Mouse (Mus musculus) heart, adult 8-10 months (tissue): Measurements from ENCODE around the gene Shc4. TPM values are rescaled to one million over a fixed set of nuclear protein-coding genes. Genes with fewer than 3 reads are reported as not detected.
A peak's percentile ranks its signal among the peaks of the same experiment; 100 is the strongest.

ENCODE experiments used
- DNase-seq: peaks from one replicate; pipeline ENCODE4 v3.0.0; 2022; ENCODE audit warnings: low spot score
- total RNA-seq, 4 experiments: library from RNA; stranded (reverse); gene quantifications; 2 replicates each; pipeline ENCODE4 v1.2.4; 2022

The Shc4 gene
- total RNA-seq, 4 experiments from 2014 or later: 0.82 to 0.97 (median 0.91) TPM

DNA sequence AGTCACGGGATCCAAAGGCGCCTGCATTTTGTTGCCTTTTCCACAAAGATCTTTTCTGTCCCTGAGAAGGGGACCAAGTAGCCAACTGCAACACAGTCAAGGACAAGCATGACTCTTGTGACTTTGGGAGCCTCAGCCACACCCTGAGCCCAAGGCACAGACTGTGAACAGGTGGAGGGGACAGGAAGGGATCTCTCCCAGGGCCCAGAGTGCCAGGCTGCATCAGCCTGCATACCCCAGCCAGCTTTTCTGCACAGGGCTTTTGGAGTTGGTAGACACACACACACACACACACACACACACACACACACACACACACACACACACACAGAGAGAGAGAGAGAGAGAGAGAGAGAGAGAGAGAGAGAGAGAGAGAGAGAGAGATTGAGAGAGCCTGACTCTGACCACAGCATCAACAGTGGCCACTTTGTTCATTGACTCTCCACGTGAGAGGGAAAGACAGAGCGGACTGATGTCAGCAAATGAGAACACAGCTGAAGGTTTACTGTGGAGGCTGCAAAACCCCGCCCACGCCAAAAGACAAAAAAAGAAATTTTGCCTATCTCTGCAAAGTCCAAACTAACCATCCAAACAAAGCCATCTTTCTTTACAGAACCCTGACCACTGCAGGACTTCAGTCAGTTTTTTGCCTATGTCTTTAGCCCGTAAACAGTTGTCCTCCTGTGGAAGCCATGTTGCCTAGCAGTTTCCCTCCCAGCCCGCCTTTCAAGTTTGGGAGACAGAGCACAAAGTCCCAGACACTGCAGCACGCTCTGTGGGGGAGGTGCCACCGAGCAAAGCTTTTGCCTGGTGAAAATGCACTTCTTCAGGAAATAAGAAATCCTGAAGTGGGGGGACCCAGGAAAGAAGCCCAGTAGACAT is 39.1 kb downstream of the Shc4 start:
- DNase-seq: no peak

DNA sequence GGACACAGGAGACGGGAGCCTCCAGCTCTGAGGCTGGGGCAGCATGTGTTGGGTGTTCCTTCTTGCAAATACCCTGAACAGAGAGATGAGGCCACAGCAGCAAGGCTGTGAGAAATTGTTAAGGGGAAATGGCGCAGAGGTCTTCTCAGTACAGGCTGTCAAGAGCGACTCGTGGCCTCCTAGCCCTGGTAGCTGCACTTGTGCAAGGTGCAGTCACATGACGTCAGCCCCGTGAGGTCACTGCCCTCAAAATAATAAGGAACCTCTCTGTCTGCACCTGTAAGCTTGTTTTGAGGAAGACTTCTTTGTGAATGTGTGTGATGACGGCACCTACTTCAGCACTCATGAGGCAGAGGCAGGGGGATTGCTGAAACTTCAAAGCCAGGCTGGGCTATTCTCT is 40.1 kb downstream of the Shc4 start:
- no peak for DNase-seq

DNA sequence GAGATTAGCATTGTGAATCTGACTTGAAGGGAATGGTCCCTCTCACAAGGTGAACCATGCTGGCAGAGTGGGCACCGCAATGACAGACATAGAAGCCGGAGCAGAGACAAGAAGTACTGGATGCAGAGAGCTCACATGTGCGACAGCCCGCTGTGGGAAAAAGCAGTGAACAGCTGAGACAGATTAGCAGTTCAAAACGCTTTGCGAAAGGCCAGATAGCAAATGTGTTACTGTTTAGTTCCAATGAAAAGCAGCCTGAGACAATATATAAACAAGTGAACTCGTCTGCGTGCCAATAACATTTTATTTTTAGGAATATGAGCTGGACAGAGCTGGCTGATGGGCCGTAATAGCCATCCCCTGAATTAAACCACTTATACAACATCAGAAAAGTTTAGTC is 42.1 kb downstream of the Shc4 start:
- DNase-seq: no peak

DNA sequence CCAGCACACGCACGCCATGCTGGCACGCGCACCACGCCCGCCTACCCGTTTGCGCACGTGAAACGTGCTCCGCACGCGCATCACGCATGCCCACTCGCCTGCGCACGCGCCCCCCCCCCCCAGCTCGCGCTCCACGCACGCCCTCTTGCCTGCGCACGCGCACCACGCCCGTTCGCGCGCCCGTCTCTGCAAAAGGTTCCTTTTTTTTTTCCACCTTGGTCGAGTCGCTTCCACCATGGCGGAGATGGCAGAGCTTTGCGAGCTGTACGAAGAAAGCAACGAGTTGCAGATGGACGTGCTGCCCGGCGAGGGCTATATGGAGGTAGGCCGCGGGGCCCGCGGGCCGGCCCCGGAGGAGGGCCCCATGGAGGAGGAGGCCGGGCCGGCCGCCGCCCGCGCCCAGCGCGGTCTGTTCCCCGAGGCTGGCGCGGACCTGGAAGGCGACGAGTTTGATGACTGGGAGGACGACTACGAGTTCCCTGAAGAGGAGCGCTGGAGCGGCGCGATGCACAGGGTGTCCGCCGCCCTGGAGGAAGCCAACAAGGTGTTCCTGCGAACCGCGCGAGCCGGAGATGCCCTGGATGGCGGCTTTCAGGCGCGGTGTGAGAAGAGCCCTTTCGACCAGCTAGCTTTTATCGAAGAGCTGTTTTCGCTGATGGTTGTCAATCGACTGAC is 50.9 kb downstream of the Shc4 start, which contains the start of gene Eid1:
Gene Eid1, plus strand, starts transcription at position 139 of the 675 bp plus-strand sequence.
- DNase-seq: peak; percentile 64

DNA sequence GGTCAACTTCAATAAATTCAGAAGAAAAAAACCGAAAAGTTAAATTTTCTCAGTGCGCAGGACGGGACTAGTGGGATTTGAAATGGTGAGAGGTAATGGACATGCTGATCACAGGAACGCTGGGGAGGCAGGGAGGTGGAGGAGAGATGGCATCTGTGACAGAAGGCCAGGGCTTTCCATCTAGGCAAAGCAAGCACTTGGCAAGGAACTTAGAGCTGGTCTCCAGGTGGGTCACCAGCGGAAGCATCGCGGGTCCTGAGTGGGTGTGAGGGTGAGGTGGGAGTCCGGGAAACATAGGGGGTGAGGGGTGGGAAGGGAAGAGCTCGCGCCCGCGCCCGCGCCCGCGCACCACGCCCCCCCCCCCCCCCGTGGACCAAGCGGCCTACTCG is 51.4 kb downstream of the Shc4 start:
- no peak for DNase-seq

DNA sequence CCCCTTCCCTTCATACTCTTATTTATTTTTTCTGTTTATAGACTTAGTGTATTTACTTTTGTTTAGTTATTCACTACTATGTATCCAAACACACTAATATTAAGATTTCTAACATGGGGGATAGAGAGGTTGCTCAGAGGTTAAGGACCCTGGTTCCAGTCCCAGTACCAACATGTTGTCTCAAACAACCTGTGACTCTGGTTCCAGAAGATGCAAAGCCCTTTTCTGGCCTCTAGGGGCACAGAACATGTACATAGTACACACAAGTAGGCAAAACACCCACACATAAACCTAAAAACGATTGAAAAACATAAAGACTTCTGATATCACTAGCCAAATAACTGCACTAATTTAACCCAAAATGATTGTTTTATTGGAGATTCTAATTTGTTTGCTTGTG is 53.1 kb downstream of the Shc4 start:
- DNase-seq: no peak

DNA sequence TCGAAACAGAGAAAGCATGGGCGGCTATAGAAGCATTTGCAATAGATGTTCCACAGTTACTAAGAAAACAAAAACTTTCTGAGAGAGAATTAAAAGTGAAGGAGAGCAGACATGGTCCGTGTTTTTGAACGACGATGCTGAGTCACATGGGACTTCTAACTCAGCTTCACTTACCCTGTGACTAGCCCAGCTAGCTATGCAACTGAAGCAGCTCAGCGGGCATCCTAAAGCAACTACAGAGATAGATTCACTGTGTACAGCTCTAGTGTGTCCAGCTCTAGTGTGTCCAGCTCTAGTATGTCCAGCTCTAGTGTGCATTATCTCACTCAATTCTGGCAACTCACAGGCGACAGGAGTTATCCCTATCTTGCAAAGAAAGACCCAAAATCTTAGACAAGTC is 56.2 kb downstream of the Shc4 start:
- no peak for DNase-seq

DNA sequence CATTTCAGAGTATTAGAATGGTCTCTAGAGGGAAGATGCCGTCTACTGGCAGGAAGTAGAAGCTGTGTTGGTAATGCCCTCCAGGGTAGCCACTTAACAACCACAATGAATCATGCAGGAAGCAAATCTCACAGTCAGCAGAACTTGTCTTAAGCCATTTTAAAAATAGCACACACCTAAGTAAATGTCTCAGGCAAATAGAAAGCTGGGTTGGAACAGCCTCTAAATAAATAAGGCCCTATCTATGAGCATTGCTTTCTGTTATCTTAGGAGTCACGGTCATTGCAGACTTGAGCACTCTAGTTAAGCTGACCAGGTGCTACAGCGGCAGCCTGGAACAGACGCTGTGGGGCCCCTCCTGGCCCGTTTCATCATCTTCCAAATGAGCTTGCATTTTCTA is 56.8 kb downstream of the Shc4 start:
- no peak for DNase-seq

DNA sequence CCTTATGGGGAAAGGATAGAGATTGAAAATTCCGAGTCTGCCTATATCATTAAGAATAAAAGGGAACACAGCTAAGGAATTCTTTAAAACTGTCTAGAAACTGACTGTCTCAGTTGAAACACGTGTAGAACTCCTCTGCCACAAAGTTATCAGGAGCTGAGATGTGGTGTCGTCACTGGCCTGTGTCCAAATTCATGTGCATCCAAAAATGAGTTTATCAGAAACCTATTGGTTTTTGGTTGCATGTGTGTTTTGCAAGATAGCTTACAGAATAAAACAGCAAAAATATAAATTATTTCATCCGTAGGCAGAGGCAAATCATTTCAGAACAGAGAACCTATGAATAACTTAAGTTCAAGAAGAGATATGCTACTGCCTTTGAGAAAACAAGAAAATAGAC is 57.3 kb downstream of the Shc4 start:
- no peak for DNase-seq

DNA sequence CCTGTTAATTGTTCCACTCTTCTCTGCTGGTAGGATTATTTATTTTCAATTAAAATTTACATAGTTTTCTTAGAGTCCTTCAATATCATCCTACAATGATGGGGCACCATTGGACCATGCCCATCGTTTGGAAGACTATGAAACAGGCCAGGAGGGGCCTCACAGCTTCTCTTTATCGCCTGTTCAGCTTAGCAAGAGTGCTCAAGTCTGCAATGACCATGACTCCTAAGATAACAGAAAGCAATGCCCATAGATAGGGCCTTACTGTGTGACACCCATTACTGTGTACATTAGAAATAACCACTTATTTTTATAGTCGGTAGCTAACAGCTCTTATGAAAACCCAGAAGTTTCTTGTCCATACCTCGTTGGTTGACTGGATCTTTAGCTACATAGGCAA is 58.0 kb downstream of the Shc4 start:
- DNase-seq: no peak

DNA sequence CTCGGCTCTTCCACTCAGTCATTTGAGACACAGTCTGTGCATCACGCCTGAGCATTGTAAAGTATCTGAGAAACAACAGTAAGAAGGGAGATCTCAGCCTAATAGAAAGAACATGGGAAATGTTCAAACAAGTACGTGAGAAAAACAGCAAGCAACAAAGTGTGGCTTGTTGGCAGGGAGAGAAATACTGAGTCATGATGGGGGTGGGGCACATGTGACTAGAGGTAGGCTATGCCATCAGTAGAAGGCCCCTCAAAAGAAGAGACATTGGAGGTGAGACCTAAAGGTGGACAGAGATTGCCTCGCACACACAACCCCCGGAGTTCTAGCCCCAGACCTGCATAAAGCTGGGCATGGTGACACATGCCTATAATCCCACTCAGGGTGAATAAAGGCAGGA is 58.7 kb downstream of the Shc4 start:
- no peak for DNase-seq

DNA sequence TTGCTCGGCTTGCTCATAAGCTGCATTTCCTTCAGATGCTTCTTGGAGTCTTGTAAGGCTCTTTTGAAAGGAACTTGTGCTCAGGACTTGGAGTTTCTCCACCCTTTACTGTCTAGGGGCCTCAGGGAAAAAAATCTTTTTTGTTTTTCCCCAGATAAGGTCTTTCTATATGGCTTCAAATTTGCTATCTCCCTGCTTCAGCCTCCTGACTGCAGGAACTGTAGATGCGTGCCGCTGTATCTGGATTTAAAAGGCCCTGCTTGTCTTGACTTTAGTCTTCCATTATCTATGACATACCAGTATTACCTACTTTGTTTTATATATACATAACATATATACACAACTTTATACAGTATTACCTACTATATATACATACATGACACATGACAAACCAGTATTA is 61.4 kb downstream of the Shc4 start:
- DNase-seq: no peak

DNA sequence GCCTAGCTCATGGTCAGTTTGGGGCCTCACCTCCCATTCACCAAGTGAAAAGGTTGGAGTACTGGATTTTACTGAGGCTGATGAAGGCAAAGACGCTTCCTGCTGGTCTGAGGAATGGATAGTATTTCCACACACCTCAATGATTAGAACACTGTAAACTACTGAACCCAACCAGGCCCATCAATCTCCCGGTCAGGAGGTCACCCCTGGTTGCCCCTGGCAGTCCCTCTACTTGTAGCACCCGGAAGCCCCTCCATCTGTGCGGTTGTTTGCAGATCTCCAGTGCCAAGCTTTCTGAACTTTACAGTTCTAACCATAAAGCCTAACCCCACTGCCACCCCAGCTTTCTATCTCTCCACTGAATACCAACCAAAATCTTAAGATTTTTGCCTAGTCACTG is 62.8 kb downstream of the Shc4 start:
- DNase-seq: no peak

DNA sequence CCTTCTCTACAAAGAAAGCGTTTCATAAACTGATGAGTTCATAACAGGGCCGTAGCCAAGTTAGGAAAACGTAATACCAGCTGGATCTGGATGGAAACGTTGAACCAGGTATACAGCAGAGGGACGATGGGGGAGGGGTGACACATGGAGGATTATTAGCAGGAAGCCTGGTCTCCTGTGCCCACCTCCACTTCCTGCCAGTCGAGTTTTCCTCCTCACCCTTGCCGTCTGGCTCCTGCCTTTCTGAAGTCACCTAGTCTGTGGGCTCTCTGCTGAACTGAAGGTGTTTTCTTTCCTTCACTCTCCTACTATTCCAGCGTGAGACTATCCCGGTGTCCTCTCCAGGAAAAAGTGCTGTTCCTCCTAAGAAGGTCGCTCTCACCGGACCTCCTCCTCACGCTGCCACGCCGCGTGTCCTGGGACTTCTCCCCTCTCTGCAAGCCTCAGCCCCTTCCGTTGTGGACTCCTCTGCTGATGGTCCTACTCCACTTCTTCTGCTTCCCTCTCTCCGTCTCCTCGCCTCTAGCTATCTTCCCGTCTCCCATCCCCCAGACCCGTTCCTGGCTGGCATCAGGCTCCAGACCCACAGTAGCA is 63.3 kb downstream of the Shc4 start:
- DNase-seq: no peak

DNA sequence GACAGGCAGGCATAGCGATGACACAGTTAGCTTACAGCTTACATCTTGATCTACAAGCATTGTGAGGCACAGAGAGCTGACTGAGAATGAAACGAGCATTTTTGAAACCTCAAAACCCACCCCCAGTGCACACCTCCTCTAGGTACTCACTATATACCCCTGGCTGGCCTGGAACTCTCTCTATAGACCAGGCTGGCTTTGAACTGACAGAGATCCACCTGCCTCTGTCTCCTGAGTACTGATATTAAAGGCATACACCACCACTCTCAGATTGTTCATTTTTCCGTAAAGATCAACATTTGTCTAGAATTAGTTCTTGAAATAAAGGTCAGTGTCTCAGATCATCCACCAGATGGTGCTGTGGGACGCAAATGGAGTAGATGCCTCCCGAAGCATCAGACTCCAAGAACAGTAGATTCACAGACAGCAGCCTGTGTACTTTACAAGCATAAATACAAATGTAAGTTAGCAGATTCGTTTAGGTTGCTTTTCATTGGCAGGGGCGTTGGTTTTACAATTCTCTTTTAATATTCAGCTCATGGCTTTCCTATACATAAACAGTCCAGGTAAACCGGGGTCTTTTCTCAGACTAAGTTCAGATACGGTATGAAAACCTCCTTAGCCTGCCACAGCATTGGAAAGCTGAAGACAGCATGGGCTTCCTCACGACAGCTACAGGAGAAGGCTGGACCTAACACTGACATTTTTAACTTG is 64.0 kb downstream of the Shc4 start:
- DNase-seq: peak; percentile 71

DNA sequence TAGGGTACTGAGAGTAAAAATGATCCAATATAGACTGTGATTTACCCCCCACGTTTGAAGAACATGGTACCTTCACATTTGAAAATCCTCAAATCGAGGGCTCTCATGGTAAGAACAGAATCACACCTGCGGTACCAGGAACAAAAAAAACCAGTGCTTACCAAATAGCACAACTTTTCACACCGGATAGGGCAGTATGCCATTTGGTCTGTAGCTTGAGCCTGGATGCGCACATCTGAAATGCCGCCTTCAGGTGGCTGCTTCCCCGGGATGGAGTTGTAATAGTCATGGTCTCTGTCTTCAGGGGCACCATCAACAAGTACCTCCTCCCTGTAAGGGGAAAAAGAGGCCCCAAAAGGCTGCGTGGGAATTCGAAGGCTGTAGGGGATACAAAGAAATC is 68.6 kb downstream of the Shc4 start:
- no peak for DNase-seq

DNA sequence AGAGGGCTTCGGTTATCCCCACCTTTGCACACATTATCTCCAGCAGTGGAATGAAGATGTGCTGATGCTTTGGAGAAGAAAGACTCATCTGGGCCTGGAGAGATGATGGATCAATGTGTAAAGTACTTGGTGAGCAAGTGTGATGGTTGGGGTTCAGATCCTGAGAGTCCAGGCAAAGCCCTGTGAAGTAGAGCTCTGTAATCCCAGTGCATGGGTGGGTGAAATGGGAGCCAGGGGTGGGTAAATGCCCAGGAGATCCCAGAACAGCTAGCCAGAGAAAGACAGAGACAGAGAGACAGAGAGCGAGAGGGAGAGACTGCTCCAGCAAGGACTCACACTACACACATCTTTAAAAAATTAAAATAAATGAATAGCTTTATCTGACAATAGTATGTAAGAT is 70.7 kb downstream of the Shc4 start:
- DNase-seq: no peak

DNA sequence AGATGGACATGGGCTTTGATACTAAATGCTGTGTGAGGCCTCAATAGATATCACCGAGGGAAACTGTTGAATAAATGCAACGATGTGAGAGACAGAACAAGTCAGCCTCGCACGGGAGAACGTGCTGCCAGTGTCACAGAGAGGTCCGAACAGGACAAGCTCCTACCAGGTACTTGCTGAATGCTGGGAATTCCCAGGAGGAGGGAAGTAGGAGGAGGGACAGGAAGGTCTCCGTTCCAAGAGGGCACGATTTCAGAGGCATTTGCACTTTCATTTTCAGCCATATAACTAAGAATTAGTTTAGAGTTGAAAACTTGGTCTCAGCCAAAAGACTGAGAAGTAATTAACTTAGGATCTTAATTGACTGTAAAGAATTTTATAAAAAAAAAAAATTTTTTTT is 72.4 kb downstream of the Shc4 start:
- peak; percentile 56 for DNase-seq

DNA sequence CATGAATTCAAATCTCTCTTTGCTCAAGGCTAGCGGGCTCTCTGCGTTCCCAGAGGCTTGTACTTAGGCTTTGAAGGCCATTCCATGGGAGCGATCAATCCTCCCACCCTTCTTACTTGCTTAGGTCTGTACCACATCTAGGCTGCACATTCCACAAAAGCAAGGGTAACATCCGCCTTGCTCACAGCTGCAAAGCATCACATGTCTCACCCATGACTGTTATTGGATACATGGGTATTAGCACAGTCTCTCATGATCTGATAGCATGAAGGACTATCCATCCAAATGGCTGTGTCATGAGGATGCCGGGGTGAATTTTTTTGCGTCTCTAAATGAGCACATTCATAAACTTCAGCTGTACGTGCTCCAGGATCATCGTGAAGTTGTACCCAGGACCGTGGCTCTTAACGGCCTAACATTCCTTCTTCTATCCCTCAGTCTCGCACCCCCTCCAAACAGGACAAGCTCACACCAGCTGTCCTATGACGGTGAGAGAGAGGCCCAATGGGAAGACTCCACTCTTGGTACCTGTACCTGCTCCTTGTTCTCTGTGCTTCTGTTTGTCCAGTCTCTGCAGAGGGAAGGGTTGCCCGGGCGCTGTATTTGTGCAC is 73.1 kb downstream of the Shc4 start:
- DNase-seq: no peak

DNA sequence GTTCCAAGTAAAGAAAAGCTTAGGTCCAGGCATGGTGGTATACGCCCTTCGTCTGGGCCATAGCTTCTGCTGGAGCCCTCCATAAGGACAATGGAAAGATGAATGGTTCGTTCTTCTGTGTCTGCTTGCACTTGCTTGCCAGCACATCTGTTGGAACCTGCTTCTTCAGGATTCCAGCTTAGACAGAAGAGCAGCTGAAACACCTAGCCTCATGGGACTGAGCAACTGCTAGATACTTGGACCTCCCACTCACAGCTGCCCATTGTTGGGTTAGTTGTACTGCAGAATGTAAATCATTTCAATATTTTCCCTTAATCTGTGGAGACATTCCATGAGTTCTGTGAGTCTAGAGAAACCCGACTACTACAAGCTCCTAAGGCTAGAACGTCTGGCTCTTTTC is 73.9 kb downstream of the Shc4 start:
- no peak for DNase-seq

DNA sequence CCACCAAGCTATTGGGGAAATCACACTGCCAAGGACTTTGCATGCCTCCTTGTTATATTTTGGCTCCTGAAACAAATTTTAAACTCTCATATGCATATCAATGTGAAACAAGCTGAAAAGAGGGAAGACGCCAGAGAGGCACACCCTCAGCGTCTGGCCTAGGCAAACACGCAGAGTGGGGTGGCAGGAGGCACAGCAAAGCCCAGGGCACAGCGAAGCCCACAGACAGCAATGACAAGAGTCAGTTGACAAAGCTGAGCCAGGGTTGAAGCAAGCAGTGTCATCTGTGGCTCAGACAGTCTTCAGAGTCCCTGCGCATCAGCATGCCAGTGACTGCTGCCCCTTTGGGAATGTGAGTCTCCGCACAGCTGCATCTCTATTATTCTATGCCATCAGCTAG is 79.0 kb downstream of the Shc4 start:
- DNase-seq: no peak

DNA sequence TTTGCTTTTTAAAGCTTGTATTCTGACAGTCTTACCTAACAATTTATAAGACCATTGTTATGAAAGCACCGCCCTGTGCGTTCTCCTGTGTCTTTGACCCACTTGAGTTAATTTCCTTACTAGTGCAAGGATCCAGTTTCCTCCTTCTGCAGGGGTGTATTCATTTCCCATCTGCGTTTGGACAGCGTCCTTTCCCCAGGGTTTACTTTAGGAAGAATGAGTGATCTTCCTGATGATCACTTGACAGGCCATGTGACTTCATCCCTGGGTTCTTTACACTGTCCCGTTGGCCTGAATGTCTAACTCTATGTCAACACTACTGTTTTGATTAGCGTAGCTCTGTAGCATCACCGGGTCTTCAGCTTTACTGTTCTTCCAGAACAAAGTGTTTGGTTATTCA is 86.6 kb downstream of the Shc4 start:
- peak; percentile 16 for DNase-seq
